Mouse (Mus musculus): ENCODE data around the gene Foxn3.

GRCm38 (mm10) chr12:99340418-99341182 is 222.8 kb downstream of the Foxn3 start:
- peak; percentile 84 for TF ChIP-seq EP300 (IDR thresholded peaks at IDR 0.05)
- TF ChIP-seq CTCF (IDR thresholded peaks at IDR 0.05) = peak; percentile 54
